Mouse (Mus musculus) MEL (cell line): ENCODE measurements around the gene Htra2.

Experiments
- EP300 ChIP-seq, 2 experiments: IDR thresholded peaks; 2 replicates each; pipeline ENCODE4 v1.6.1; 2011; ENCODE audit warnings: improper control_type of control experiment in 2 of 2, low read length in 2 of 2, low read depth in 1 of 2, mild to moderate bottlenecking in 1 of 2
- GATA1 ChIP-seq: IDR thresholded peaks from 2 replicates; pipeline ENCODE4 v1.6.1; 2011; ENCODE audit warnings: low read depth, low read length, improper control_type of control experiment
- MXI1 ChIP-seq: IDR thresholded peaks from 2 replicates; pipeline ENCODE4 v1.6.1; 2011; ENCODE audit warnings: mild to moderate bottlenecking, low read depth, low read length, improper control_type of control experiment
- NRF1 ChIP-seq: IDR thresholded peaks from 2 replicates; pipeline ENCODE4 v1.6.1; 2014; ENCODE audit warnings: low read depth, mild to moderate bottlenecking, inconsistent platforms, low read length, improper control_type of control experiment, moderate library complexity; ENCODE audit not compliant: poor library complexity, insufficient read depth, severe bottlenecking
- TAL1 ChIP-seq: IDR thresholded peaks from 2 replicates; pipeline ENCODE4 v1.6.1; 2012; ENCODE audit warnings: mild to moderate bottlenecking, inconsistent platforms, low read length, moderate library complexity, mixed read lengths
- USF2 ChIP-seq, 2 experiments: IDR thresholded peaks; 2 replicates each; pipeline ENCODE4 v1.6.1; 2011 to 2012; ENCODE audit warnings: improper control_type of control experiment in 2 of 2, low read length in 2 of 2, borderline replicate concordance in 1 of 2, inconsistent platforms in 1 of 2, low read depth in 1 of 2, mild to moderate bottlenecking in 1 of 2; ENCODE audit not compliant: insufficient read depth in 1 of 2

DNA sequence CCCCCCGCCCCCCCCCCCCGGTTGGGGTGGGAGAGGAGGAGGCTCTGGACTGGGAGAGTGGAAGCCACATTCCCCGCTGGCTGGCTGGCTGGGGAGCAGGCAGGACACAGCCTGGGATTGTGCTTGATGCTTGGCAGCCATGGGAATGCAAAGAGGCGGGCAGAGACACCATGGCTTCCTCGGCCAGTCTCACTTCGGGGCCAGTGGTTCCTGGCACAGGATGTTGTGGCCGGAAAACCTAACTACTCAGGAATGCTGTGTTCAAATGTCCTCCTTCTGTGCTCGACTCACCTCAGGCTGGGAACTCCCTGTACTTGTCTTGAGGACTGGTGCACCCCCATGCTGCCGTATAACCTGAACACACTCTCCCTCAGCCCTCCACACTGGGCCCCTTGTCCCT is 27.4 kb downstream of the Htra2 start:
- TF ChIP-seq MXI1 = no peak
- TF ChIP-seq GATA1 = no peak
- no peak for TF ChIP-seq NRF1
- no peak for TF ChIP-seq TAL1
- TF ChIP-seq USF2 (IDR thresholded peaks at IDR 0.05; ENCODE audit: borderline replicate concordance in 1 of 2, insufficient read depth in 1 of 2, low read depth in 1 of 2, low read length in 2 of 2) = no peak
- TF ChIP-seq EP300 (IDR thresholded peaks at IDR 0.05; ENCODE audit: low read depth in 1 of 2, low read length in 2 of 2) = no peak
